Mouse (Mus musculus): ENCODE data around the gene Gas1. TPM values are rescaled to one million over a fixed set of nuclear protein-coding genes. Genes with fewer than 3 reads are reported as not detected.
A peak's percentile ranks its signal among the peaks of the same experiment; 100 is the strongest.

Gene Gas1
- polyA plus RNA-seq, 1 experiment from 2014 or later: 201 TPM

DNA sequence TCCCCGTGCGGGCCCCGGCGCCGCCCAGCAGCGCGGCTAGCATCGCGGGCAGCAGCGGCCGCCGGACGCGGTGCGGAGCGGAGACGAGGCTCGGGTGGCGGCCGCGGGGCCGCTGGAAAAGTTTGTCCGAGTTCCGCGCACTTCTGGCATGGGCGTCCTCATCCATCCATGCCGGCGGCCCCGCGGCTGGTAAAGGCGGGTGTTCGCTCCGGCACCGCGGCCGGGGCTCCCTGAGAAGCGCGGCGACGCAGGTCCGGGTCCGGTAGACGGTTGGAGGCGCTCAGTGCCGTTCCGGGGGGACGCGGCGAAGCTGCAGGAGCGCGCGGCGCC, 424 bp downstream of the Gas1 start:
- peak overlapping the region; percentile 100 for H3K9ac ChIP-seq (ENCODE audit: low read length)
- no peaks in the 10 kb centered on the region for H3K36me3 ChIP-seq (ENCODE audit: control insufficient read depth, insufficient read depth, low read length)
- H3K27me3 ChIP-seq (ENCODE audit: control insufficient read depth, insufficient read depth, low read length): no peaks in the 10 kb centered on the region
- peak overlapping the region; percentile 100 for H3K27ac ChIP-seq (replicated peaks; ENCODE audit: low read depth, low read length)
- 0% methylated on average over 50 of the region's 53 CpGs for WGBS
- peak overlapping the region; percentile 93 for H3K4me3 ChIP-seq (ENCODE audit: low read depth, low read length)
- DNase-seq (ENCODE audit: low spot score) (no peak), ATAC-seq (ENCODE audit: insufficient number of reproducible peaks, low FRiP score, low TSS enrichment, low read depth) (no peak)
- H3K4me2 ChIP-seq (ENCODE audit: low read depth, severe bottlenecking): peak overlapping the region; percentile 64
- H3K9me3 ChIP-seq (ENCODE audit: control insufficient read depth, low read length): no peaks in the 10 kb centered on the region
- H3K4me1 ChIP-seq (ENCODE audit: control insufficient read depth, insufficient read depth, low read length): peaks cover 19% of the 10 kb centered on the region

GRCm38 (mm10) chr13:60176136-60176775, 909 bp downstream of the Gas1 start:
- Histone ChIP-seq H3K4me1 (ENCODE audit: control insufficient read depth, insufficient read depth, low read length) (peaks cover 20% of the 10 kb centered on the region), H3K36me3 (ENCODE audit: control insufficient read depth, insufficient read depth, low read length) (no peaks in the 10 kb centered on the region), H3K27me3 (ENCODE audit: control insufficient read depth, insufficient read depth, low read length) (no peaks in the 10 kb centered on the region), H3K27ac (replicated peaks; ENCODE audit: low read depth, low read length) (peak overlapping the region; percentile 100), H3K9me3 (ENCODE audit: control insufficient read depth, low read length) (no peaks in the 10 kb centered on the region), H3K9ac (ENCODE audit: low read length) (peak overlapping the region; percentile 100), H3K4me2 (ENCODE audit: low read depth, severe bottlenecking) (peak overlapping the region; percentile 64), H3K4me3 (ENCODE audit: low read depth, low read length) (peak overlapping the region; percentile 93)
- ATAC-seq (ENCODE audit: insufficient number of reproducible peaks, low FRiP score, low TSS enrichment, low read depth): peak; percentile 10; the same call in 1 of the 2 replicates
- under 1% methylated on average over 82 of the region's 82 CpGs for WGBS
- no peak for DNase-seq (ENCODE audit: low spot score)

DNA sequence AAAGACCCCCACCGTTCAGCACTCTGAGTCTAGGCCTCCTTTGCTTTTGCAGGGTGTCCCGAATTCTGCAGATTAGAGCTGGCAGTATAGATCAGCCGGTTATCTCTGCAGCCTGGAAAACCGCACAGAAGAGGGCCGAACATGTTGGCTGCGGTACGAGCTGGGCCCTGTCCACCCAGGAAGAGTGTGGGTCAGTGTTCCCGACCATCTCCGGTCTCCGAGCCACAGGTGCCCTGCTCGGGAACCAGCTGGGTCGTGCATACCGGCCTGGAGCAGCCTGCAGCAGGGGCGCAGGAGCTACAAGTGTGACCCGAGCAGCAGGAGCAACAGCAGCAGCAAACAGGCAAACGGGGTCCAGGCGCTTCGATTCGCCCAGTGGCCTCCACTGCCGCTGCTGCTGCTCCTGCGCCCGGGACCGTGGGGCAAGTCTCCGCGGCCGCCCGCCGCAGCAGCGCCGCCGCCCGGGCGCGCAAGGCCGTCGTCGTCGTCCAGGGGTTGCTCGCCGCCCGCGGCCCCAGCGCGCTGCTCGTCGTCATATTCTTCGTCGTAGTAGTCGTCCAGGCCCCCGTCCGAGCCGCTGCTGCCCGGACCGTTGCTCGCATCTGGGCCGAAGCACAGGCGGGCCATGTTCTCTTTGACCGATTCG, 1.6 kb downstream of the Gas1 start:
- ATAC-seq (ENCODE audit: insufficient number of reproducible peaks, low FRiP score, low TSS enrichment, low read depth) (no peak), DNase-seq (ENCODE audit: low spot score) (peak; percentile 75)
- WGBS: under 1% methylated on average over 59 of the region's 59 CpGs
- no peaks in the 10 kb centered on the region for H3K27me3 ChIP-seq (ENCODE audit: control insufficient read depth, insufficient read depth, low read length)
- no peaks in the 10 kb centered on the region for H3K9me3 ChIP-seq (ENCODE audit: control insufficient read depth, low read length)
- H3K4me2 ChIP-seq (ENCODE audit: low read depth, severe bottlenecking): peak overlapping the region; percentile 64
- H3K9ac ChIP-seq (ENCODE audit: low read length): peak overlapping the region; percentile 100
- peak overlapping the region; percentile 93 for H3K4me3 ChIP-seq (ENCODE audit: low read depth, low read length)
- peak overlapping the region; percentile 100 for H3K27ac ChIP-seq (replicated peaks; ENCODE audit: low read depth, low read length)
- H3K36me3 ChIP-seq (ENCODE audit: control insufficient read depth, insufficient read depth, low read length): no peaks in the 10 kb centered on the region
- H3K4me1 ChIP-seq (ENCODE audit: control insufficient read depth, insufficient read depth, low read length): peaks cover 20% of the 10 kb centered on the region

DNA sequence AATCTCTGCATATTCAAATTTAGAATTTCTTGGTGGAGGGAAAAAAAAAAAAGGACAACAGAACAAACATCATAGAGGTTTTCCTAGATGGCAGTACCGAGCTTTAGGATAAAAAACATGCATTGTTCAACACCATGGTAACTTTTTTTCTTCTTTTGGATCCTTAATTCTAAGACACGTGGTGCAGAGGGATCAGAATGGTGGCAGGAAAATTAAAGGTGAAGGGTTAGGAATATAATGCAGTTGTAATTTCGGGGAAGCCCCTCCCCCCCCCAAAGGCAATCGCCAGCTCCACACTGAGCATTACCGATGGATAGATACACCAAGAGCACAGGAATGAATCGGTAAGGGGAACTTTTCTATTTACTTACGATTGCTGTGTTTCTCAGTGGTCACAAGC, 2.2 kb downstream of the Gas1 start:
- Histone ChIP-seq H3K4me3 (ENCODE audit: low read depth, low read length) (peak overlapping the region; percentile 93), H3K27me3 (ENCODE audit: control insufficient read depth, insufficient read depth, low read length) (no peaks in the 10 kb centered on the region), H3K36me3 (ENCODE audit: control insufficient read depth, insufficient read depth, low read length) (no peaks in the 10 kb centered on the region), H3K4me2 (ENCODE audit: low read depth, severe bottlenecking) (peak overlapping the region; percentile 64), H3K9me3 (ENCODE audit: control insufficient read depth, low read length) (no peaks in the 10 kb centered on the region), H3K27ac (replicated peaks; ENCODE audit: low read depth, low read length) (peak overlapping the region; percentile 100), H3K9ac (ENCODE audit: low read length) (peak overlapping the region; percentile 100), H3K4me1 (ENCODE audit: control insufficient read depth, insufficient read depth, low read length) (peaks cover 20% of the 10 kb centered on the region)
- no peak for ATAC-seq (ENCODE audit: insufficient number of reproducible peaks, low FRiP score, low TSS enrichment, low read depth)
- 0% methylated on average over 7 of the region's 7 CpGs for WGBS
- DNase-seq (ENCODE audit: low spot score): peak; percentile 47

- Histone ChIP-seq H3K4me1 (ENCODE audit: control insufficient read depth, insufficient read depth, low read length) (peaks cover 18% of the 10 kb centered on the region), H3K27me3 (ENCODE audit: control insufficient read depth, insufficient read depth, low read length) (no peaks in the 10 kb centered on the region), H3K27ac (replicated peaks; ENCODE audit: low read depth, low read length) (peak overlapping the region; percentile 58; the same call in 1 of the 2 replicates), H3K4me3 (ENCODE audit: low read depth, low read length) (peak overlapping the region; percentile 93), H3K4me2 (ENCODE audit: low read depth, severe bottlenecking) (peak overlapping the region; percentile 64), H3K9ac (ENCODE audit: low read length) (peak overlapping the region; percentile 67), H3K9me3 (ENCODE audit: control insufficient read depth, low read length) (no peaks in the 10 kb centered on the region), H3K36me3 (ENCODE audit: control insufficient read depth, insufficient read depth, low read length) (no peaks in the 10 kb centered on the region)
- 4% methylated on average over 12 of the region's 12 CpGs for whole genome bisulfite sequencing
- ATAC-seq (ENCODE audit: insufficient number of reproducible peaks, low FRiP score, low TSS enrichment, low read depth) (no peak), DNase-seq (ENCODE audit: low spot score) (peak; percentile 43)
Measured at GRCm38 (mm10) chr13:60173591-60174524, 3.3 kb downstream of the Gas1 start.

GRCm38 (mm10) chr13:60173186-60173585, 4.0 kb downstream of the Gas1 start:
- Histone ChIP-seq H3K4me2 (ENCODE audit: low read depth, severe bottlenecking) (peak overlapping the region; percentile 64), H3K4me1 (ENCODE audit: control insufficient read depth, insufficient read depth, low read length) (peaks cover 14% of the 10 kb centered on the region), H3K27me3 (ENCODE audit: control insufficient read depth, insufficient read depth, low read length) (no peaks in the 10 kb centered on the region), H3K27ac (replicated peaks; ENCODE audit: low read depth, low read length) (no peak overlapping the region), H3K36me3 (ENCODE audit: control insufficient read depth, insufficient read depth, low read length) (no peaks in the 10 kb centered on the region), H3K9ac (ENCODE audit: low read length) (peak overlapping the region; percentile 67; the same call in 1 of the 2 replicates), H3K9me3 (ENCODE audit: control insufficient read depth, low read length) (no peaks in the 10 kb centered on the region), H3K4me3 (ENCODE audit: low read depth, low read length) (peak overlapping the region; percentile 93; the same call in 1 of the 2 replicates)
- 2% methylated on average over 3 of the region's 3 CpGs for WGBS
- DNase-seq (ENCODE audit: low spot score) (no peak), ATAC-seq (ENCODE audit: insufficient number of reproducible peaks, low FRiP score, low TSS enrichment, low read depth) (no peak)

- Histone ChIP-seq H3K4me3 (ENCODE audit: low read depth, low read length) (no peak overlapping the region), H3K27ac (replicated peaks; ENCODE audit: low read depth, low read length) (peak overlapping the region; percentile 1; the same call in 1 of the 2 replicates), H3K36me3 (ENCODE audit: control insufficient read depth, insufficient read depth, low read length) (no peaks in the 10 kb centered on the region), H3K4me1 (ENCODE audit: control insufficient read depth, insufficient read depth, low read length) (peaks cover 14% of the 10 kb centered on the region), H3K27me3 (ENCODE audit: control insufficient read depth, insufficient read depth, low read length) (no peaks in the 10 kb centered on the region), H3K9ac (ENCODE audit: low read length) (no peak overlapping the region), H3K4me2 (ENCODE audit: low read depth, severe bottlenecking) (peak overlapping the region; percentile 64; the same call in 1 of the 2 replicates), H3K9me3 (ENCODE audit: control insufficient read depth, low read length) (no peaks in the 10 kb centered on the region)
- ATAC-seq (ENCODE audit: insufficient number of reproducible peaks, low FRiP score, low TSS enrichment, low read depth) (no peak), DNase-seq (ENCODE audit: low spot score) (peak; percentile 59)
- WGBS: 14% methylated on average over 7 of the region's 7 CpGs
Measured at GRCm38 (mm10) chr13:60172366-60173017, 4.7 kb downstream of the Gas1 start.

GRCm38 (mm10) chr13:60171781-60172180, 5.4 kb downstream of the Gas1 start:
- DNase-seq (ENCODE audit: low spot score) (no peak), ATAC-seq (ENCODE audit: insufficient number of reproducible peaks, low FRiP score, low TSS enrichment, low read depth) (no peak)
- Histone ChIP-seq H3K27me3 (ENCODE audit: control insufficient read depth, insufficient read depth, low read length) (no peaks in the 10 kb centered on the region), H3K36me3 (ENCODE audit: control insufficient read depth, insufficient read depth, low read length) (no peaks in the 10 kb centered on the region), H3K4me2 (ENCODE audit: low read depth, severe bottlenecking) (no peak overlapping the region), H3K4me3 (ENCODE audit: low read depth, low read length) (no peak overlapping the region), H3K27ac (replicated peaks; ENCODE audit: low read depth, low read length) (no peak overlapping the region), H3K9ac (ENCODE audit: low read length) (no peak overlapping the region), H3K9me3 (ENCODE audit: control insufficient read depth, low read length) (no peaks in the 10 kb centered on the region), H3K4me1 (ENCODE audit: control insufficient read depth, insufficient read depth, low read length) (peaks cover 14% of the 10 kb centered on the region)
- WGBS: 92% methylated on average over 8 of the region's 8 CpGs

Data from limb, embryonic 11.5 days (tissue).